Mouse (Mus musculus): ENCODE measurements around the gene Aldh8a1.
A peak's percentile ranks its signal among the peaks of the same experiment; 100 is the strongest.

Gene Aldh8a1

GRCm38 (mm10) chr10:21419188-21419587 is 42.1 kb downstream of the Aldh8a1 start:
- no peak for DNase-seq (ENCODE audit: low spot score)

DNA sequence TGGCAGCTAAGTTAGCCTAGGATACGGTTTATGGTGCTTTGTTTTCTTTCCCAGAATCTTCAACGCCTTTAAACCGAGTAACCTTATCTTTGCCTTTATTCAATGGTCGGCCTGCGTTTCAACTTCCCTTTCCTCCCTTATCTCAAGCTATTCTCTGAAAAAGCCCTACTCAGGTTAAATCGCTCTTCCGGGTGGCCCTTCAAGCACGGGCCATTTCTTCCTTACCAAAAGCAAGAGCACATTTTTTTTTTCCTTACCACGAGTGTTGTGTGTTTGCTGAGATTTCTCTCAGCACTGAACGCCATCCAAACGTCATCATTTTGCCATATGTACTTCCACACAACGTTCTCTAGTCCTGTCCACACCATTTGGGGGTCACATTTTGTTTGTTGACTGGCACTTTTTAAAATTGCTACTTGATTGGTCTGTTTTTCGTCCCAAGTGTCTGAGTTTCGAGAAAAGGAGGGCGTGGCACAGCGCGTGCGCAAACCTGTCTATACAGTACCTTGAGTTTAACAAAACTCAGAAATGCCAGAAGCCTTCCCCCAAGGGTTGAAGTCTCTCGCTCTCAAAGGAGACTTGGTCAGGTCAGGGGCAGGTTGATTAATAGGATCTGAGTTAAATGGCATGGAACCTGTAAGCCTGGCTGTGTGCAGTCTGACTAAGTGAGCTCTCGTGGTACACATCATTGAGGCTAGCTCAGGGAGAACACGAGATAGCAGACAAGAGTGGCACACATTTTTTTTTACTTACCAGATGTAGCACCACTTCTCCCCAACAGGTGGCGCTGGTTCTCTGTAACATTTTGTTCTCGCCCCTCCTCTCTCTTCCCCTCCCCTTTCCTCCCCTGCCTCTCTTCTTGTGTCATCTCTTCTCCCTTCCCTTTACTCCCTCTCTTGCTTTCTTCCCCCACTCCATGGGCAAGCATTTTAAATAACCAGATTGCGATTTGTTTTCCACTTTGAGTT is 43.6 kb downstream of the Aldh8a1 start:
- DNase-seq (ENCODE audit: low spot score) = peak; percentile 18

GRCm38 (mm10) chr10:21426515-21426914 is 49.4 kb downstream of the Aldh8a1 start:
- DNase-seq (ENCODE audit: low spot score) = no peak

DNA sequence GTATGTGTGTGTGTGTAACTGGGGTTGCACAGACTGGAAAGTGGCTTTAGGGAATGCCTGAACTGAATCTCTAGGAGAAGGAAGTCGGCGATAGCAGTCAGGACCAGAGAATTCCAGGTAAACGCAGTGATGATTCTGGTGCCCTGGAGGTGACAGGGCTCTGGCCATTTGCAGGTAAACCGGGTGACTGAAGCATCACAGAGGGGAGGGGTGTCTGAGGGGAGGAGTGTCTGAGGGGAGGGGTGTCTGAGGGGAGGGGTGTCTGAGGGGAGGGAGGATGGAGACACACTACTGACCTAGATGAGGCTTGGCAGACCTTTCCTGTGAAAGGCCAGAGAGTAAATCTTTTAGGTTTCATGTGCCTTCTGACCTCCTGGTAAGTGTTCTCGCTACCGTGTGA is 50.9 kb downstream of the Aldh8a1 start:
- no peak for DNase-seq (ENCODE audit: low spot score)

GRCm38 (mm10) chr10:21439268-21439667 is 62.2 kb downstream of the Aldh8a1 start:
- DNase-seq (ENCODE audit: low spot score) = no peak

GRCm38 (mm10) chr10:21441020-21441419 is 63.9 kb downstream of the Aldh8a1 start:
- DNase-seq (ENCODE audit: low spot score) = no peak

DNA sequence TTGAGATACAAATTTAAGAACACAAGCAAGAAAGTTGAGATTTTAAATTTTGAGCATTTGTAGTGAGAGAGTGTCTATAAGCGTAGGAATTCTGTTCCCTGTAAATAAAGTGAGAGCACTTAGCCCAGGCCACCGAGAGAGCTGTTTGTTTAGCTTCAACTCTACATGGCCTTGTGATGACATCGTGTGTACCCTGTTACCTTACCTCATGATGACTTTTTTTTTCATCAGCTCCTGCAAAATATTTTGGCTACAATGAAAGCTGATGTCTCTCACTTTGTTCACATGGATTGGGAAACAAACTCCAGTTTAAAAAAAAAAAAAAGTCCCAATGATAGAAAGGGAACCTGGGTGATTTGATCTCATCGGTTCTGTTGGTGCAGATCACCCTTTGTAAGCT is 64.6 kb downstream of the Aldh8a1 start:
- DNase-seq (ENCODE audit: low spot score) = no peak

DNA sequence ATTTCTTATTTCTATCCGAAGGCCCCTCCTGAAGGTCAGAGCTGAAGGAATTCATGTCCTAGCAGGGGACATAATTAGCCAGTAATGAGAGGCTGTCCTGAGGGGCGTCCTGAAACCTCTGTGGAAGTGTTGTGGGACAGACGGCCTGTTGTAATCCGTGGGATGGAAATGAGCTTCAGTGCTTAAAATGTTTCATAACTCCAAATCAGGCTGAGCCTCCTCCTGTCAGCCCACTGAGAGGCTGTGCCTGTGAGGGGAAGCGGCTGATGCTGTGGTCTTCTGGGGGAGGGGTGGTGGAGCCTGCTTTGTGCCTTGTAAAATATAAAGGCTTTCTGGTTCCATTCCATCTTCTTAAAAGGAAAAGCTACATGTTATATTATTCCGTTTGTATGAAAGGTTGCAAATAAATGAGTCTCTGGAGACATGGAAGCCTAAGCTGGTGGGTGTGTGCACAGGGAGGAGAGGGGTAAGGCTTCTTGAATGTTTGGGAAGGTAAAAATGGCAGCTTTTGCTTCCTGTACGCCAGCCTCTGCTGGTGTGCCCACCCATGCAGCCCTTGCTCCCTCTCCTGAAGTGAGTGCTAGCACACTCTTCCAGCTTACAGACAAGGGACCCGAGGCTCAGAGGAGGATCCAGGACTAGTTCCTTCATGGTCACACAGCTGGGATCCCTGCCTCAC is 66.7 kb downstream of the Aldh8a1 start:
- DNase-seq (ENCODE audit: low spot score) = no peak

DNA sequence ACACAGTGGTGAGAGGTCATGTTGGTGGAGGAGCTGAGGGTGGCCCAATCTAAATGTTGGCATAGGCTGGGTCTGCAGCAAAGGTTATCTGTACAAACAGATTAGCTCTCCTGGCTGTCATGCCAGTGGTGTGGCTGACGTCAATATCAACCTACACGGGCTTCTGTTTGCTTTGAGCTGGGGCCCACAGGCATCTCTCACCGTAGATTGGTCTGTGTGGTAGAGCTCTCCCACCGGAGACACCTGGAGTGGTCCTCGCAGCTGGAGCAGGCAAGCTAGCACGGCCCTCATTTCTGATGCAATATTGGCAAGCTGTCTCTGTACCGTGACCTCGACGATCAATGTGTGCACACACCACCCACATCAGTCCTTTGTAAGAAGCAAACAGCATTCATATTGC is 67.3 kb downstream of the Aldh8a1 start:
- no peak for DNase-seq (ENCODE audit: low spot score)

Measured in ovary, postnatal 14 days (tissue).